Mouse (Mus musculus) adrenal gland, adult 2 months (tissue): ENCODE data around the gene Klk1b1. TPM values are rescaled to one million over a fixed set of nuclear protein-coding genes. Genes with fewer than 3 reads are reported as not detected.
"Not testable (repeated sequence)": the region's sequence is repeated elsewhere in the genome, so short reads cannot be mapped to it uniquely, and the experiment has no call there.

Experiments
- DNase-seq: peaks from one replicate; pipeline ENCODE4 v3.0.0; 2021
- polyA plus RNA-seq: library from polyadenylated mRNA; depleted of rRNA; stranded (reverse); fragments of >200 nt; gene quantifications from 2 replicates; pipeline ENCODE4 v1.2.3, GENCODE M21; 2012; rRNA removed
- total RNA-seq, 2 experiments: library from RNA; stranded (reverse); gene quantifications; 2 replicates each; pipeline ENCODE4 v1.2.3; 2021

The Klk1b1 gene
- total and polyA plus RNA-seq, 3 experiments = not detected

GRCm38 (mm10) chr7:44004847-44005246 is 38.3 kb downstream of the Klk1b1 start:
- DNase-seq = no peak

GRCm38 (mm10) chr7:44011868-44012267 is 45.3 kb downstream of the Klk1b1 start, which contains the start of gene Klk1b26:
Gene Klk1b26, plus strand, starts transcription at chr7:44012168.
- DNase-seq = not testable (repeated sequence)

DNA sequence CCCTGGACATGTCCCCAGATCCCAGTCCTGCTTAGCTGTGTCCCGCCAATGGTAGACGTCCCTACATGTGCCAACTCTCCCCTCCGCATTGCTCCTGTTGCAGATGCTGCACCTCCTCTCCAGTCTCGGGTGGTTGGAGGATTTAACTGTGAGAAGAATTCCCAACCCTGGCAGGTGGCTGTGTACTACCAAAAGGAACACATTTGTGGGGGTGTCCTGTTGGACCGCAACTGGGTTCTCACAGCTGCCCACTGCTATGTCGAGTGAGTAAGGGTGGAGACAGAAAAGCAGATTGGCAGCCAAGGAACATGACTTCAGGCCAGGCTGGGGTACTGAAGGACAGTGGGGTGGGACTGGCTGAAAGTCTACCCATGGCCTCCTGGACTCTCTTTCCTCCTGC is 48.1 kb downstream of the Klk1b1 start:
- DNase-seq = not testable (repeated sequence)

DNA sequence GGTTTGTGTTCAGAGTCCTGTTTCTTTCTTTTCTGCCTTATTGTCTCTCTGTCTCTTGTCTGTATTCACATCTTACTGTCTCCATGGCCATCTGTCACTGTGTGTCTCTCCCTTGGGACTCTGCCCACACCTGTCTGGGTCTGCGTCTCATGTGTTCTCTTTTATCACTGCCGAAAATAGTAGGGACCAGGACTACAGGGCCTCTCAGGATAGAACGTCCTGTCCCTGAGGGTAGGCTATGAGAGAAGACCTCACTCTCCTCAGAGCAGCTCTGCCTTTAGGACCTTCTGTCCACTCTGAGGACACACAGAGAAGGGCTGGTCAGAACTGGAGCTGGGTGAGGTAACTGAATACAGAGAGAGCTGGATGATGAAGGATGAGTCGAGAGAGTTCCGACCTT is 48.5 kb downstream of the Klk1b1 start:
- no peak for DNase-seq

Other genes with a start within 250 kb of the Klk1b1 start
- gene Klk12, start 197.9 kb upstream of the Klk1b1 start, total RNA-seq = not detected
- not detected in 2 replicates for gene Klk12, start 197.9 kb upstream of the Klk1b1 start, polyA plus RNA-seq
- not detected for gene Klk11, start 192.1 kb upstream of the Klk1b1 start, total RNA-seq
- not detected in 2 replicates for gene Klk11, start 192.1 kb upstream of the Klk1b1 start, polyA plus RNA-seq
- under 1 TPM; 0.40 to 0.62 TPM for gene Klk10, start 185.7 kb upstream of the Klk1b1 start, total RNA-seq
- gene Klk10, start 185.7 kb upstream of the Klk1b1 start, polyA plus RNA-seq = 1.0 and 1.4 TPM in 2 replicates
- gene Klk9, start 174.9 kb upstream of the Klk1b1 start, total RNA-seq = not detected
- not detected in 2 replicates for gene Klk9, start 174.9 kb upstream of the Klk1b1 start, polyA plus RNA-seq
- 1 to 10 TPM; 3.0 to 3.5 TPM for gene Klk8, start 169.2 kb upstream of the Klk1b1 start, total RNA-seq
- 1.4 and 2.3 TPM in 2 replicates for gene Klk8, start 169.2 kb upstream of the Klk1b1 start, polyA plus RNA-seq
- gene Klk7, start 155.5 kb upstream of the Klk1b1 start, total RNA-seq = not detected
- gene Klk7, start 155.5 kb upstream of the Klk1b1 start, polyA plus RNA-seq = not detected in 2 replicates
- gene Klk6, start 142.3 kb upstream of the Klk1b1 start, total RNA-seq = not detected
- not detected in 2 replicates for gene Klk6, start 142.3 kb upstream of the Klk1b1 start, polyA plus RNA-seq
- gene Klk5, start 124.8 kb upstream of the Klk1b1 start, total RNA-seq = not detected
- not detected in 2 replicates for gene Klk5, start 124.8 kb upstream of the Klk1b1 start, polyA plus RNA-seq
- not detected for gene Klk4, start 85.6 kb upstream of the Klk1b1 start, total RNA-seq
- gene Klk4, start 85.6 kb upstream of the Klk1b1 start, polyA plus RNA-seq = not detected in 2 replicates
- gene Klk15, start 33.0 kb upstream of the Klk1b1 start, total RNA-seq = not detected
- not detected in 2 replicates for gene Klk15, start 33.0 kb upstream of the Klk1b1 start, polyA plus RNA-seq
- not detected for gene Klk1b8, start 16.1 kb upstream of the Klk1b1 start, total RNA-seq
- gene Klk1b8, start 16.1 kb upstream of the Klk1b1 start, polyA plus RNA-seq = not detected in 2 replicates
- not detected for gene Klk1b9, start 9.3 kb downstream of the Klk1b1 start, total RNA-seq
- not detected in 2 replicates for gene Klk1b9, start 9.3 kb downstream of the Klk1b1 start, polyA plus RNA-seq
- not detected for gene Klk1b11, start 29.1 kb downstream of the Klk1b1 start, total RNA-seq
- gene Klk1b11, start 29.1 kb downstream of the Klk1b1 start, polyA plus RNA-seq = not detected in 2 replicates
- gene Klk1b26, start 45.4 kb downstream of the Klk1b1 start, total RNA-seq = not detected
- gene Klk1b26, start 45.4 kb downstream of the Klk1b1 start, polyA plus RNA-seq = not detected in 2 replicates
- gene Klk1b27, start 85.5 kb downstream of the Klk1b1 start, total RNA-seq = not detected
- not detected in 2 replicates for gene Klk1b27, start 85.5 kb downstream of the Klk1b1 start, polyA plus RNA-seq
- not detected for gene Klk1b21, start 135.6 kb downstream of the Klk1b1 start, total RNA-seq
- gene Klk1b21, start 135.6 kb downstream of the Klk1b1 start, polyA plus RNA-seq = 0.33 and 0.63 TPM in 2 replicates
- gene Klk1b22, start 145.9 kb downstream of the Klk1b1 start, total RNA-seq = not detected
- 1.5 TPM in 1 of 2 replicates, not detected in the other for gene Klk1b22, start 145.9 kb downstream of the Klk1b1 start, polyA plus RNA-seq
- gene Klk1b16, start 170.0 kb downstream of the Klk1b1 start, total RNA-seq = not detected
- gene Klk1b16, start 170.0 kb downstream of the Klk1b1 start, polyA plus RNA-seq = not detected in 2 replicates
- not detected for gene Klk1b24, start 221.5 kb downstream of the Klk1b1 start, total RNA-seq
- not detected in 2 replicates for gene Klk1b24, start 221.5 kb downstream of the Klk1b1 start, polyA plus RNA-seq
- gene Klk1b3, start 231.4 kb downstream of the Klk1b1 start, total RNA-seq = not detected
- not detected in 2 replicates for gene Klk1b3, start 231.4 kb downstream of the Klk1b1 start, polyA plus RNA-seq
- gene Klk1b4, start 240.7 kb downstream of the Klk1b1 start, total RNA-seq = not detected
- not detected in 2 replicates for gene Klk1b4, start 240.7 kb downstream of the Klk1b1 start, polyA plus RNA-seq
- gene Klk1b5, start 249.2 kb downstream of the Klk1b1 start, total RNA-seq = not detected
- not detected in 2 replicates for gene Klk1b5, start 249.2 kb downstream of the Klk1b1 start, polyA plus RNA-seq